Mouse (Mus musculus): ENCODE measurements around the gene Wapl.

Wapl gene

DNA sequence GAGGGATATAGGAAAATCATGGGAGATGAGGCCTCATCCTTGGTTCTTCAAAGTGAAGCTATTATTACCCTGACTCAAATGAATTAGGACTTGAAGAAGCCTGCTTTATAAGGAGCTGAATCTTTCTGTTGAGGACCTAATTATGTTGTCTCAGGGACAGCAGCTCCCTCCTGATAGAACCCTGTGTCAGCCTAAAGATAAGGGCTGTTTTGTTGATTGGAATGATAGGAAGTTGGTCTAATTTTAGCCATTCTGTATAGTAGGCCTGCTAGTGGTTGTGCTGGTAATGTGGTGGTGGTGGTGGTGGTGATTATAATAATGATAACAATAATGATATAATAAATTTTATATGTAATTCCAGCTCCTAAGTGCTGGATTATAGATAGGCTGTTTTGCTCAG, 11.3 kb downstream of the Wapl start:
- in situ Hi-C loops (cut with MseI, MboI): no loop called here

DNA sequence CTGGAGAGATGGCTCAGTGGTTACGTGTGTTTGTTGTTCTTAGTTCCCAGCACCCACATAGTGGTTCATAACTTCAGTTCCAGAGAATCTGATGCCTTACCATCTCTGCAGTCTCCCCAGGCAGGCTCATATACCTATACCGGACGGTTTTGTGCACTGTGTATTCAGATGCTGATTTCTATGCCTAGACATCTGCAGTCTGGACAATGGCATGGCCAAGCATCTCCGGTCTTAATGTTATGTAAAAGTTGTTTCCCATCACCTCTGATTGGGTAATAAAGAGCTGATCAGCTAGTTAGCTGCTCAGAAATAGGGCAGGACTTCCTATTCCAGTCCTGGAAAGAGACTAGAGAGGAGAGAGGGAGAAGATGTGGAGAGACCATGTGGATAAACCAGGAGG, 20.2 kb downstream of the Wapl start:
- in situ Hi-C loops (cut with MseI, MboI): no loop called here

DNA sequence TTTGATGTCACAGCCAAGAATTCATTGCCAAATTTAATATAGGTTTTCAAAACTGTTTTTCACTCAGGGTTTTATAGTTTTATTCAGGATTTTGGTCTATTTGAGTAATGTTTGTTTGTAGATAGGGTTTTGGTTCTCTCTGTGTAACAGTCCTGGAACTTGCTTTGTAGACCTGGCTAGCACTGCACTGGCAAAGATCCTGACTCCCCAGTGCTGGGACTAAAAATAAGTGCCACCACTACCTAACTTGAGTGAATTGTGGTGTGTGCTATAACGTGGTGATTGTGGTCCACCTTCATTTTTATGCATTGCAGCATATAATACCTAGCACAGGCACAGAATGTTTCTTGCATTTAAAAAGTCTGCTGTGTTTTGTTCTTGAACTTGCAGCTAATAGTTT, 23.6 kb downstream of the Wapl start:
- in situ Hi-C loops (cut with MseI, MboI): no loop called here

DNA sequence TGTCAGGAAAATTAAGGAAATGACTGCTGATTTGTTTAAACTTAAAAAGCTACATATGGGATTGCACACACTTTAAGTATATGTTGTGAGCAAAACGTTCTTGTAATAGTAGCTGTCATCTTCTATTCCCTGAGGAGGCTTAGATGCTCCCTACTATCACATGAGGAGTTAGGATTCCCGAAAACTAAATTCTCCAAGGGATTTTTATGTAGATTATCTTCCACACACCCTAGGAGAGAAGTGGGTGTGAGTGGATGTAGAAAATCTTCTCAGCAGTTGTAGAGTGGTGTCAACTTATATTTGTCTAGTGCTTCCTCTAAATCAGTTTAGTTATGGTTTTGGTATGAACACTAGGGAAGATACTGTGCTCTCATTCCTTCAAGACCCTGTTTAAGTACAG, 36.5 kb downstream of the Wapl start:
- in situ Hi-C loops (cut with MseI, MboI): no loop called here

DNA sequence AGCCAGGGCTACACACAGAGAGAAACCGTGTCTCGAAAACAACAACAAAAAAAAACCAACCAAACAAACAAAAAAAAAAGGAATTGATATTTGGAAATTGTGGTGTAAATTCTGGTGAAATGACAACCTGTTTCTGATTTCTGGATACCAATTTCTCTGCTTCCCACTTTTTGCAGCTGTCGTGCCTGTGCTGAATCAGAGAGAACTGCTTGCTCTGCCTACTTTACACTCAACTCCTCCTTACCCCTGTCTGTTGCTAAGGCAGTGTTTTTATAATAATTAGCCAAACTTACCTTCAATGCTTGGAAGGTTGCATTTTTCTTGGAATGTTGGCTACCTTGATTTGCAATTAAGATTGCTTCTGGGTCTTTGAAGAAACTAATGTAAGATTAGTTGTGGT, 38.3 kb downstream of the Wapl start:
- in situ Hi-C loops (cut with MseI, MboI): no loop called here

DNA sequence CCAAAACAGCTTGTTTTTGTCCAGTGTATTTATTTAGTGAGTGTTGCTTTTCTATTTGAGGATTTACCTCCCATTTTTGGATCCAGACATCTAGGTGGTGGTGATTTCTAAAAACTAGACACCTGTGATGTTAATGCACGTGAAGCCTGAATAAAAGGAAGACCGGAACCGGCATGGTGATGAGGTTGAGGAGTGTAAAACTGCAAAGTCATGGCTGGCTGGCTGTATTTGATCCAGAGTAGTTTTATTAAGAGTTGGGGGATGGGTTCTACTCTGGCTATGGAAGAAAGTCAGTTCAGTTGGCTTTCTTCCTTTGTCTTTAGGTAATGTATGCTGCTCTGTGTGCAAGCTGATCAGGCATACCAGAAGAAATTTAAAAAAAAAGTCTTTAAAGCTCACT, 39.1 kb downstream of the Wapl start:
- in situ Hi-C loops (cut with MseI, MboI): no loop called here

DNA sequence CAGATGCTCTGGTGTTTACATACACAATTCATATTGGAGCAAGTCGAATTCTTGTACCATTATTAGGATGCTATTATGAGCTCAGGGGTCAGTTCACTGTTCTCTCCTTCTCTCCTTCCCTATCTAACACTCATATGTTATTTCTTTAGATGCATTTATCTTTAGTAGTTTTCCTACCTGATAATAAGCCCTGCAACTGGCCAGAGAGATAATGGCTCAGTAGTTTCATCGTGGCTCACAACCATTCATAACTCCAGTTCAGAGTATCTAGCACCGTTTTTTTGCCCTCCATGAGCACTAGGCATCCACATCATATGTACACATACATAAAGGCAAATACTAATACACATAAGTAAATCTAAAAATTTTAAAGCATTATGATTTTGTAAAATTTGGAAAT, 44.4 kb downstream of the Wapl start:
- in situ Hi-C loops (cut with MseI, MboI): no loop called here

DNA sequence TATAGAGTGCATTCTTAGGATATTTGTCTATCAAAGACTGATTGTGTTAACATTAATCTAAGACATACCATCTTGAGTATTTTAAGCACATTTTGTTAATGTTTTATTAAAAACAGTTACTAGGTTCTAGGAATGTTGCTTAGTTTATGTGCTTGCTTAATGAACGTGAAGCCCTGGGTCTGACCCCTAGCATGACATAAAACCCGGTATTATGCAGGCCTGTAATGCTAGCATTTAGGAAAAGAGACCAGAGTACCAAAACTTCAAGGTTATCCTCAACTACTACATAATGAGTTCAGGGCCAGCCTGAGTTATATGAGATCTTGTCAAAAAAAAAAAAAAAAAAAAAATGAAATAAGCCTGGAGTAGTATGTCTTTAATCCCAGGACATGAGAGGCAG, 54.0 kb downstream of the Wapl start:
- in situ Hi-C loops (cut with MseI, MboI): no loop called here

DNA sequence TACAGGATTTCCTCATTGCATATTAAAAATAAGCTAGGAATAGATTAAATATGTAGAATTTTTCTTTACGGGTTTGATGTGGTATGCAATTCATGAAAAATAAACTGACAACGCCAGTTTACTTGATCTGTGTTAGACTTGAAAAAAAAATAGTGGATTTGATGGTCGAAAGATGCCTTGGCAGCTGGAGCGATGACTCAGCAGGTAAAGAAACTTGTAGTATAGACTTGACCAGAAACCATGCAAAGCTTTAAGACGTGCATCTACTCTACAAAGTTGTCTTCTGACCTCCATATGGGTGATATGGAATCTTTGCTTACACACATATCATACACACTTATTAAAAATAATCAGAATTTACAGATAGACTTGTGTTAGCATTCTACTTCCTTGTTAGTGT, 61.7 kb downstream of the Wapl start:
- in situ Hi-C loops (cut with MseI, MboI): no loop called here

DNA sequence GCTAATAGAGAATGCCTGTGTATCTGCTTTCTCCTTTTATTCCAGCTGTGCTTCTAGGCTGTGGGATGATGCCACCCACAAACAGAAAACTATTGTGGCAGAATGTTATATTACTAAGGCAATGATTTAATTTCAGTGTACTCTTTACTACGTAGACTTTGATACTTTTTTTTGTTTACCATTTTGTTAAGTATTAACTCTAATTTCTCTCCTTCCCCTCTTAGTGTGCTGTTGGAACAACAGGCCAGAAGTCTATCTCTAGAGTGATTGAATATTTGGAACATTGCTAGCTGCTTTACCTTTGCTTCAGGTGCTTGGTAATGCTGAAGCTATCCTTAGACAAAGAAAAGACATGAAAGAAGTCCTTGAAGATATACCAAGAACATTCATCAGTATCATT, 71.7 kb downstream of the Wapl start:
- in situ Hi-C loops (cut with MseI, MboI): no loop called here

DNA sequence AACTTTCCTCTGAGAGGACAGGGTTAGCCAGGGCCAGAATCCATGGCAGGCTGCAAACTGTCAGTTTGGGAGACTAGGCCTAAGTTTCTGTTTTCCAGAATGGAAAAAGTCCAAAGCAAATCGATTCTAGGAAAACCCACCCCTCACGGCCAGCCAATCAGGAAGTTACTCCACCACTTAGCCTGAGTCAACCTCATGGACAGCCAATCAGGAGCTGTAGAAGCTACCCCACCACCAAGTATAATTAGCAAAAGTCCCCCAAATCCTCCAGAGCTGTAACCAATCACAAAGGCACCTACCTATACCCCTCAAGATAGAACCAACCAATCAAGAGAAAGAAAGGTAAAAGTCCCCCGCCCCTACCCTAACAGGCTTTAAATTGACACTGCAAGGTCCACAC, 82.0 kb downstream of the Wapl start:
- in situ Hi-C loops (cut with MseI, MboI): no loop called here

DNA sequence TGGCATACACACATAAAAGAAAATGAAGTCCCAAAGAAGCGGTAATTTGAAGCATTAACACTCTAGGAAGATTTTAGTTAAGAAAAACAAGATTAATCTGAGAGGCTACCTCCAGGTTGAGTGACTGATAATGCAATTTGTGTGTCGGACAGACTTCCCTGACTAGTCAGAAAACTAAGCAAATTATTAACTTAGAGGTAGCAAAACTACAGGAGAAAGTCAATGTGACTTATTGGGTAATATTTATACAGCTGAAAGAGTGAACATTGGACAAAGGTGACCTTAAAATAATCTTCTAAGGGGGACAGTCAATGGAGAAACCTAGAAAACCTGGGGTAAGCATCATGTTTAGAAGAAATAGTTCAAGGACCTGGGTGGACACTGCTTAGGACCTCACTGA, 86.2 kb downstream of the Wapl start:
- in situ Hi-C loops (cut with MseI, MboI): no loop called here

DNA sequence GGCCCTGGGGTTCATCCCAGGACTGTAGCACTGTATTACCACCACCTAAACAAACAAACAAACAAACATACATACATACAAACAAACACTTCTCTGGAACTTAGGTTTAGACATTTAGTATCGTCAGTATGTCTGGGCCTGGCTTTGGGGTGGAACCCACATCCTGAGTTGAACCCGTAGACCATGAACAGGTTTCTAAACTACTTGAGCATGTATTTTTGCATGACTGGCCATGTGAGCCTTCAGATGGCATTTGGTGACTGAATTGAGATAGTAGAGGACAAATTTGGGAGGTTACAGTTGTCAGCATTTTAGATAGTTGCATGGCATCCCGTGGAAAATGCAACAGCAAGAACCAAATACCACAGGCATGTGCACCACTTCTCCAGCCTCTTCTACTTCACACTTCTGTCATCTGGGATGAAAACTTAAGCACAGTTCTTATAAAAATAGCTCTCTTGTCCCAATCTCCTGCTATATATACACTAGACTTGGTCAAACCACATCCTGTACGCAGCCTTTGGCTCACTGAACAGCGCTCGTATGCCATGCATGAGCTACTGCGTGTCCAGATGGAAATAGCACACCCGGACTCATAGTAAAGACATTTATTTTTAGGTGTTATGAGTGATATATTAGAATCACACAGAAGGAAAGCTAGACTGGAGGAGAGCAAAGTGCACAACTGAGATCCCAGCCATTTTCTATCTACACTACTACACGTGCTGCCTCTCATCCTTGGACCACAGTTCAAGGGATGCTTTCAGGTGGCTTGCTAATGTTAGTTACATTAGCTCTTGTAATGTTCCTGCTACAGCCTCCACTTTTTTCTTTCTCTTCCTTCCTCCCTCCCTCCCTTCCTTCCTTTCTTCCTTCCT, 87.6 kb downstream of the Wapl start:
- in situ Hi-C loops (cut with MseI, MboI): no loop called here

DNA sequence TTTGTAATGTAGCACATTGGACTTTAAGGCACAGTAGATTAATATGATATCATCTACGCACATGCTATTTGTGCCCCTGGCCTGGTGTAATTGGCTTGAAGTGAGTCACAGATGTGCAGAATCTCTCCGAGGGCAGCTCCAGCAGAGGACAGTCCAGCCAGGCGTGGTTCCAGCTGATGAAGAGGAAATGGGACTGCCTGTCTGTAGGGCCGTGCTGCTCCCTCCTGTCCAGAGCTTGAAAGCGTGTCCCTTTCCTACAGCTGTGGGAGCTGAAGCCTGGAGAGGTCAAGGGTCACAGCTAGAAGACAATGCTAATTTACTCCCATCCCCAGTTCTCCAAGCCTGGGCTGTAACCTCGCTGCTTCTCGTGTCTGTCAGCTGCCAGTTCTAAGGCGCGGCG, 89.0 kb downstream of the Wapl start:
- in situ Hi-C loops (cut with MseI, MboI): no loop called here

DNA sequence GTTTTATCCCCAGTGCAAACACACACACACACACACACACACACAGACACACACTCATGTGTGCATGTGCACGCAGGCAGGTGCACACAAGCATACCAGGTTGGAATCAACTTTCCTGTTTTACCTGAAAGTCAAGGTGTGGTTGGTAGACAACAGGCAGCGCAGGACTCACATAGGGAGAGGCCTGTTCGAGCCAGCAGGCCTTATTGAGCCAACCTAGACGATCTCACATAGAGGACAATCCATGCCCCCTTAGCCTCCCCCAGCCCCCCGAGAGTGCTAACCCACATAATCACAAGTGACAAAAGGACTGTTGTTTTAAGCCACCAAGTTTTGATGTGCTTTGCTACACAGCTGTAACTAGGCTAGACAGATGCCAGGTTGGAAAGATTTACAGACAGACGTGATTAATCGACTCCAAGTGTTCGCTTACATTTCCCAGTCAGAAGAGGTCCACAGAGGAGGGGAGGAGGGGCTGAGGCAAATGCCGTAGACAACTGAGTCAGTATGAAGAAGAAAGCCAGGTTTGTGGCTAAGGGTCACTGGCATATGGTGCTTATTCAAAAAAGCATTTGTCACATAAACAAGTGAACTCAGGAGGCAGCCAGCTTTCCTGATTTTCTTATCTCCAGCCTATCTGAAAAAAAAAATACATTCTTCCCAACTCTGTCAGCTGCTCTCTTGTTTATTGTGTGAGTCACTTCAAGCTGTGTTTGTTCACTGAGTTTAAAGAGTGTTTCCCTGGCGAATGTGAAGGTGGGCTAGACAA, 90.2 kb downstream of the Wapl start:
- in situ Hi-C loops (cut with MseI, MboI): no loop called here

DNA sequence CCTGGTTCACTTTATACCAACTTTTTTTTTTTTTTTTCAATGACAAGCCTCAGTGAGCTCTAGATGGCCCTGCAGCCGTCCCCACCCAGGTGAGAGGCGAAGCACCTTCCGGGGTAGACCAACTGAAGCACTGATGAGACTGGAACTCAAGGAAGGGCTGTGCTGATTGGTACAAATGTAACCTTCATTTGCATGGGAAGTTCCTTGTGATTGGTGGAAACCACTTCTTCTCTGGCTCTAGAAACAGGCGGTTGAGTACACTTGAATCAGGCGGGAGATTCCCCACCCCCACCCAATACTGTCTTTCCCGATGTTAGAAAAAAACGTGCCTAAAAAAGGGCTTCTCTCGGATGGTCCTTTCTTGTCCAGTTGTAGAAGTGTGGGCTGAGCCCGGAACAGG, 91.2 kb downstream of the Wapl start:
- in situ Hi-C loops (cut with MseI, MboI): loop anchor here in 1 of 2 experiments (5.0 kb wide), 1 partner anchor 153 kb away; no protein-coding TSS in a partner anchor

DNA sequence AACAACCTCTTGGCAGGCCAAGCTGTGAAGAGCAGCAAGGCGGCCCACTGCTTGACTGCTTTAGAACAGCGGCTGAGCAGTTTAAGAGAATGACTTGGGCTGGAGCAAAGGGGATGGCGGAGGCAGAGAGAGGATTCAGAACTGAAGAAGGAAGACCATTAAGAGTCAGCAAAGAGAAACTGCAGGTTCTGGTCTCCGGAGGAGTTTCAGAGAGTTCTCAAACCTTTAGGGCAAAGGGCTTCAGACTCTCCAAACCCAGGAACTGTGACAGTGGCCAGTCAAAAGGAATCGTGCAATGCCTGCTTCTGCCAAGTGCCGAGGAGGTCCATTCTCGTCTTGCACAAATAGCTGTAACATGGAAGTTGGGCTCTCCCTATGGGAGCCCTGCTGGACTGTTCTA, 91.7 kb downstream of the Wapl start:
- in situ Hi-C loops (cut with MseI, MboI): loop anchor here in 1 of 2 experiments (5.0 kb wide), 1 partner anchor 153 kb away; no protein-coding TSS in a partner anchor

DNA sequence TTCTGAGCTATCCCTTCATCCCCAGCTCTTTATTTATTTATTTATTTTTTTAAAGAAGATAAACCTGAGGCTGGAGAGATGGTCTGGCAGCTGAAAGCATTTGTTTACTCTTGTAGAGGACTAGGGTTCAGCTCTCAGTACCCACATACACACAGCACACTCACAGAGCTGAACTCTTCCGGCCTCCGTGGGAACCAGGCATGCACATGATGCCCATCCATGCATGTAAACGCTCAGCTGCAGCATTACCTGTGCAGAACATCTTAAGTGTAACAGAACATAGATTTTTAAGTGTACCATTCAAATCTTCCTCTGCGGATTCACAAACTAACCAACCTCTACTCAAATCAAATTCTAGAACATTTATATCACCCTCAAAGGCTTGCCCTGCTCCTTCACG, 92.5 kb downstream of the Wapl start:
- in situ Hi-C loops (cut with MseI, MboI): loop anchor here in 1 of 2 experiments (5.0 kb wide), 1 partner anchor 154 kb away; no protein-coding TSS in a partner anchor

DNA sequence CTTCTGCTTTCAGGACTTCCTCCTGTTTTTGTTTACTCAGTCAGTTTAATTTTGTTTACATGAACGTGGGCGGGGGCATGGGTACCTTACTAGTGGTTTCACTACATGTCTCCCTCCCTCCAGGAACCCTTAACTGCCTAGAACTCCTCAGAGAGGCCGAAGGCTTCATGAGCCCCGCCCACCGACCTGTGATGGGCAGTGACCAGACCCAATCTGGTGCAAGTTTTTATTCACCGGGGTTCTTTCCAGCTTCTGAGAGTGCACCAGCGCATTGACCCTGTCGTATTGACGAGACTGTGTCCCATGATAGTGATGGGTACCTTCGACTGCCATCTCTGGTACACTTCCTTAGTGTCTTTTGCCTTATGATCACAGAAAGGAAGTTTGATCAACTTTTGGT, 94.6 kb downstream of the Wapl start:
- in situ Hi-C loops (cut with MseI, MboI): loop anchor here in 1 of 2 experiments (5.0 kb wide), 1 partner anchor 156 kb away; no protein-coding TSS in a partner anchor

DNA sequence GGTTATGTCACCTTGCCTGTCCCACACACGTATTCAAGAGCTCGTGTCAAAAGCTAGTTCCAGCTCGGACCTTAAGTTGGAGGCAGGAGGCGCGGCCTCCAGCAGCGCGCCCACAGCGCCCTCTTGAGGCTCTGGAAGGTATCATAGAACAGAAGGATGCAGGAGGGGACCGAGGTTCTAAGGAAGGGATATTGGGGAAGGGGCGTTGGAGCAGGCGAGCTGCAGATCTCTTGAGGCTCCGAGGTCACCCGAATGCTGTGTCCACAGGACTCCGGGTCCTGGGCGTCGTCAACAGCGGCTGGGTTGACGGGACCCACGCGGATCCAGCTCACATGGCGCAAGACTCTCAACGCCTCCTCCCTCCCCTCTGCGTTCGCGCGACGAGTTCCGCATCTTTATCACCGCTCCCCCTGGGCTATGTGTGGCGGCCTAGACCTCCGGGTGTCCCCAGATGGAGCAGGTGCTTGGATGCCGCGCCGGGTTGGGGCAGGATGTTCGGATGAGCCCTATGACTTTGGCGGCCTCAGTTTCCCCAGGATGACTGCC, 95.4 kb downstream of the Wapl start:
- in situ Hi-C loops (cut with MseI, MboI): loop anchor here in 1 of 2 experiments (5.0 kb wide), 1 partner anchor 157 kb away; no protein-coding TSS in a partner anchor

DNA sequence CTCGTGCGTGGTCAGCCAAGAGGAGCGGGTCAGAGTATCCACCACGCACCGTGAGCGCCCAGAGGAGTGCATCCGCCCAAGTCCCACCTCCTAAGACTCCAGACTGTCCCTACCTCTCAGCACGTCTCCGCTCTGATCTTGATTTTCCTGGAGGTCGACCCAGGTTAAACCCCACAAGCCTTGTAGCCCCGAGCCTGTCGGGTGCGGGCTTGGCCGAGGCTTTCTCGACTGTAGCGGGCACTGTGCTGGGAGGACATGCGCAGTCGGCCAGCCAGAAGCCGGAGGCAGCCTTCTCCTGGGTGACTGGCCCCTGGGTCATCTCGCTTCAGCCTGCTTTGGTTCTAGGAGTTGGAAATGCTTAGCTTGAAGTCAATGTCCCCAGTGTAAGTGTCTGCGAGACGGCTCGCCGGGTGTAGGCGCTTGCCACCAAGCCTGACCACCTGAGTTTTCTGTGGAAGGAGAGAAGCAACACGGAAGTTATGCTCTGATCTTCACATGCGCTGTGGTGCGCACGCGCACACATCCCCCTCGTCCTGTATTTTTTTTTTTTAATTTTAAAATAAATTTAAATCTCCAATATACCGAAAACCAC, 95.9 kb downstream of the Wapl start:
- in situ Hi-C loops (cut with MseI, MboI): loop anchor here (5.0 kb wide), 1 partner anchor 157 kb away; no protein-coding TSS in a partner anchor

DNA sequence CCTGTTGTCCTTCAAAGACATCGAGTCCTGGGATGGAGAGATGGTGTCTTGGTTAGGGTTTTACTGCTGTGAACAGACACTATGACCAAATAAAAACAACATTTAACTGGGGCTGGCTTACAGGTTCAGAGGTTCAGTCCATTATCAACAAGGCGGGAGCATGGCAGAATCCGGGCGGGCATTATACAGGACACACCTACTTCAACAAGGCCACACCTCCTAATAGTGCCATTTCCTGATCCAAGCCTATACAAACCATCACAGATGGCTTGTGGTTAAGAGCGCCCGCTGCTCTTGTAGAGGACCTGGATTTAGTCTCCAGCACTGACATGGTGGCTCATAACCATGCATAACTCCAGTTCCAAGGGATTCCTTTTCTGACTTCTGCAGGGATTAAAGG, 96.7 kb downstream of the Wapl start:
- in situ Hi-C loops (cut with MseI, MboI): loop anchor here in 1 of 2 experiments (5.0 kb wide), 1 partner anchor 158 kb away; no protein-coding TSS in a partner anchor
